Mouse (Mus musculus) cerebellum, adult (tissue): ENCODE measurements around the gene Ghdc.

ENCODE experiments used
- ATAC-seq: cut with Nextera tagmentation; 2 replicates; pipeline ENCODE4 v1.9.2; 2017; ENCODE audit warnings: mild to moderate bottlenecking, moderate library complexity, mixed read lengths; ENCODE audit not compliant: insufficient number of reproducible peaks, low FRiP score, low TSS enrichment

The Ghdc gene

GRCm38 (mm10) chr11:100720345-100720744 is 50.4 kb downstream of the Ghdc start:
- no peak for ATAC-seq

GRCm38 (mm10) chr11:100719893-100720292 is 50.9 kb downstream of the Ghdc start:
- ATAC-seq = no peak

GRCm38 (mm10) chr11:100719312-100719711 is 51.4 kb downstream of the Ghdc start:
- ATAC-seq = no peak

- no peak for ATAC-seq
Measured at GRCm38 (mm10) chr11:100718866-100719265, 51.9 kb downstream of the Ghdc start.

- ATAC-seq = no peak
Measured at GRCm38 (mm10) chr11:100718462-100718861, 52.3 kb downstream of the Ghdc start.

GRCm38 (mm10) chr11:100716649-100717048 is 54.1 kb downstream of the Ghdc start:
- ATAC-seq = no peak
